Mouse (Mus musculus) olfactory bulb, adult 2 months (tissue): ENCODE measurements at regions not wholly inside any gene's neighbourhood (a gene's known extent, or its start where the extent isn't known, plus 50 kb on each side); places are given as distances from the start of the nearest gene placed in this dataset.

Experiments
- CTCF ChIP-seq: fragments of 200-500 bp; IDR thresholded peaks from 2 replicates; pipeline ENCODE4 v1.5.1; 2012; ENCODE audit warnings: low read depth, mild to moderate bottlenecking, low read length, moderate library complexity; ENCODE audit not compliant: insufficient read depth
- POLR2A ChIP-seq: fragments of 200-500 bp; IDR thresholded peaks from 2 replicates; pipeline ENCODE4 v1.6.1; 2012; ENCODE audit warnings: mild to moderate bottlenecking, low read depth, low read length, moderate library complexity; ENCODE audit not compliant: insufficient read depth

- TF ChIP-seq CTCF (no peak), POLR2A (no peak)
These were observed 300.5 kb upstream of the Ndn start for GRCm38 (mm10) chr7:62045743-62046451.
